Mouse (Mus musculus) kidney, adult 2 months (tissue): ENCODE data around the gene Tomm70a.

Experiments
- CTCF ChIP-seq: fragments of 200-500 bp; conservative IDR thresholded peaks from 2 replicates; pipeline ENCODE4 v1.5.1; 2011; ENCODE audit warnings: low read depth, mild to moderate bottlenecking, control low read depth, low read length, moderate library complexity, mixed read lengths; ENCODE audit not compliant: insufficient read depth, insufficient read length
- POLR2A ChIP-seq: fragments of 200-500 bp; IDR thresholded peaks from one replicate; pipeline ENCODE4 v1.6.1; 2011; ENCODE audit warnings: low read depth, low read length, control low read depth

- TF ChIP-seq CTCF (no peak), POLR2A (no peak)
Observed at GRCm38 (mm10) chr16:57171570-57171969, 50.1 kb downstream of the Tomm70a start.
